Mouse (Mus musculus) liver, embryonic 16.5 days (tissue): Measurements from ENCODE around the gene Gba. TPM values are rescaled to one million over a fixed set of nuclear protein-coding genes. Genes with fewer than 3 reads are reported as not detected.
"Not testable (repeated sequence)": the region's sequence is repeated elsewhere in the genome, so short reads cannot be mapped to it uniquely, and the experiment has no call there.

ENCODE experiments used
- ATAC-seq: fragments of 200-750 bp; cut with Nextera tagmentation; 2 replicates; pipeline ENCODE4 v1.8.0; 2017; ENCODE audit warnings: low read depth, mild to moderate bottlenecking, moderate number of reproducible peaks, moderate library complexity
- H3K27ac ChIP-seq: fragments of 300-500 bp; sonication (generic); 2 replicates; pipeline ENCODE4 v1.5.1; 2014; ENCODE audit warnings: mild to moderate bottlenecking, low read length
- H3K27me3 ChIP-seq: fragments of 300-500 bp; sonication (generic); 2 replicates; pipeline ENCODE4 v1.6.1; 2014; ENCODE audit warnings: low read depth, low read length, mixed read lengths; ENCODE audit not compliant: control insufficient read depth, insufficient read depth
- H3K36me3 ChIP-seq: fragments of 300-500 bp; sonication (generic); 2 replicates; pipeline ENCODE4 v1.6.1; 2014; ENCODE audit warnings: mild to moderate bottlenecking; ENCODE audit not compliant: control insufficient read depth, insufficient read depth
- H3K4me1 ChIP-seq: fragments of 300-500 bp; sonication (generic); 2 replicates; pipeline ENCODE4 v1.6.1; 2014; ENCODE audit warnings: low read depth, low read length, mixed read lengths; ENCODE audit not compliant: control insufficient read depth
- H3K4me2 ChIP-seq: fragments of 300-500 bp; sonication (generic); 2 replicates; pipeline ENCODE4 v1.6.1; 2014; ENCODE audit warnings: low read depth, low read length, mixed read lengths
- H3K4me3 ChIP-seq: fragments of 300-500 bp; sonication (generic); 2 replicates; pipeline ENCODE4 v1.5.1; 2014; ENCODE audit warnings: low read depth, mild to moderate bottlenecking, low read length
- H3K9ac ChIP-seq: fragments of 300-500 bp; sonication (generic); 2 replicates; pipeline ENCODE4 v1.6.1; 2014; ENCODE audit warnings: low read depth, low read length
- H3K9me3 ChIP-seq: fragments of 300-500 bp; sonication (generic); replicated peaks from 2 replicates; pipeline ENCODE4 v1.6.1; 2016; ENCODE audit warnings: low read length; ENCODE audit not compliant: control insufficient read depth
- WGBS: fragments of 180-500 bp; shearing (Covaris S2); extraction: QIAGEN DNeasy Blood & Tissue Kit; methylation state at CpG from one replicate; pipeline ENCODE4 v1.1.7; 2014; ENCODE audit not compliant: insufficient replicate concordance; 5-methylcytosine and 5-hydroxymethylcytosine counted together
- polyA plus RNA-seq: library from polyadenylated mRNA; unstranded; fragments of >200 nt; fragmentation: Nextera tagmentation; extraction: Ambion mirVana; gene quantifications from 2 replicates; pipeline ENCODE4 v1.2.1, GENCODE M21; 2015

The Gba gene
- 27.5 and 28.0 TPM in 2 replicates for polyA plus RNA-seq

GRCm38 (mm10) chr3:89202253-89203141 lies at the start of gene Gba:
Gene Gba, plus strand, starts transcription at chr3:89202928.
- no peaks in the 10 kb centered on the region for H3K9me3 ChIP-seq
- H3K9ac ChIP-seq: peak within 1 kb of the TSS; percentile 71
- peak within 1 kb of the TSS; percentile 89 for H3K4me2 ChIP-seq
- H3K4me1 ChIP-seq: peaks cover 6% of the 10 kb centered on the region
- H3K27ac ChIP-seq: peak within 1 kb of the TSS; percentile 51; the same call in 1 of the 2 replicates
- H3K4me3 ChIP-seq: peak within 1 kb of the TSS; percentile 74
- peaks cover 9% of the 10 kb centered on the region for H3K36me3 ChIP-seq
- peak; percentile 85 for ATAC-seq
- H3K27me3 ChIP-seq: no peaks in the 10 kb centered on the region
- 20% methylated on average over 13 of the region's 13 CpGs for WGBS

- no peak overlapping the region for H3K27ac ChIP-seq
- 52% methylated on average over 8 of the region's 8 CpGs for WGBS
- no peak overlapping the region for H3K9ac ChIP-seq
- no peak for ATAC-seq
- peaks cover 20% of the 10 kb centered on the region for H3K4me1 ChIP-seq
- H3K4me3 ChIP-seq: no peak overlapping the region
- no peak overlapping the region for H3K4me2 ChIP-seq
- H3K36me3 ChIP-seq: no peaks in the 10 kb centered on the region
- H3K9me3 ChIP-seq: no peaks in the 10 kb centered on the region
- H3K27me3 ChIP-seq: peaks cover 25% of the 10 kb centered on the region
Measured at GRCm38 (mm10) chr3:89156951-89157350, 45.8 kb upstream of the Gba start.

GRCm38 (mm10) chr3:89158651-89159050 lies 44.1 kb upstream of the Gba start:
- WGBS: 16% methylated on average over 7 of the region's 7 CpGs
- no peak overlapping the region for H3K4me2 ChIP-seq
- H3K4me1 ChIP-seq: peaks cover 13% of the 10 kb centered on the region

GRCm38 (mm10) chr3:89159211-89159610 lies 43.5 kb upstream of the Gba start:
- Histone ChIP-seq H3K36me3 (no peaks in the 10 kb centered on the region), H3K4me3 (peak overlapping the region; percentile 66), H3K27ac (no peak overlapping the region), H3K9me3 (no peaks in the 10 kb centered on the region), H3K27me3 (peaks cover 25% of the 10 kb centered on the region), H3K4me2 (peak overlapping the region; percentile 99), H3K4me1 (peaks cover 18% of the 10 kb centered on the region), H3K9ac (no peak overlapping the region)
- ATAC-seq: peak; percentile 27; the same call in 1 of the 2 replicates
- under 1% methylated on average over 13 of the region's 13 CpGs for WGBS

More at GRCm38 (mm10) chr3:89158651-89159050, 44.1 kb upstream of the Gba start:
- Histone ChIP-seq H3K4me3 (no peak overlapping the region), H3K9me3 (no peaks in the 10 kb centered on the region), H3K27ac (no peak overlapping the region), H3K27me3 (peaks cover 25% of the 10 kb centered on the region), H3K36me3 (no peaks in the 10 kb centered on the region), H3K9ac (no peak overlapping the region)
- no peak for ATAC-seq

GRCm38 (mm10) chr3:89159616-89160344 lies 42.9 kb upstream of the Gba start, which contains the start of gene Hcn3:
Gene Hcn3, minus strand, starts transcription at chr3:89160196.
- Histone ChIP-seq H3K27me3 (peaks cover 25% of the 10 kb centered on the region), H3K27ac (no peak within 1 kb of the TSS), H3K4me2 (peak within 1 kb of the TSS; percentile 99), H3K4me1 (peaks cover 18% of the 10 kb centered on the region), H3K4me3 (peak within 1 kb of the TSS; percentile 66), H3K9ac (peak within 1 kb of the TSS; percentile 53), H3K36me3 (no peaks in the 10 kb centered on the region), H3K9me3 (no peaks in the 10 kb centered on the region)
- no peak; the same call in 1 of the 2 replicates for ATAC-seq
- under 1% methylated on average over 64 of the region's 66 CpGs for WGBS

GRCm38 (mm10) chr3:89161207-89161606 lies 41.5 kb upstream of the Gba start:
- not testable (repeated sequence) for H3K9me3 ChIP-seq, H3K36me3 ChIP-seq, ATAC-seq, H3K9ac ChIP-seq, H3K4me2 ChIP-seq, H3K27ac ChIP-seq, H3K4me3 ChIP-seq
- H3K4me1 ChIP-seq: peaks cover 28% of the 10 kb centered on the region
- H3K27me3 ChIP-seq: peaks cover 22% of the 10 kb centered on the region

- ATAC-seq: no peak
- peaks cover under 1% of the 10 kb centered on the region; the same call in 1 of the 2 replicates for H3K36me3 ChIP-seq
- H3K27me3 ChIP-seq: peaks cover 22% of the 10 kb centered on the region
- H3K4me2 ChIP-seq: no peak overlapping the region
- H3K4me3 ChIP-seq: no peak overlapping the region
- H3K9ac ChIP-seq: no peak overlapping the region
- H3K27ac ChIP-seq: no peak overlapping the region
- H3K9me3 ChIP-seq: no peaks in the 10 kb centered on the region
- WGBS: 72% methylated on average over 4 of the region's 4 CpGs
- H3K4me1 ChIP-seq: peaks cover 33% of the 10 kb centered on the region
Measured at GRCm38 (mm10) chr3:89161786-89162185, 40.9 kb upstream of the Gba start.

- no peak overlapping the region for H3K9ac ChIP-seq
- peaks cover 5% of the 10 kb centered on the region; the same call in 1 of the 2 replicates for H3K36me3 ChIP-seq
- H3K4me1 ChIP-seq: peaks cover 34% of the 10 kb centered on the region
- no peak overlapping the region for H3K27ac ChIP-seq
- WGBS: 60% methylated on average over 1 of the region's 1 CpGs
- ATAC-seq: no peak
- no peak overlapping the region for H3K4me2 ChIP-seq
- H3K4me3 ChIP-seq: no peak overlapping the region
- no peaks in the 10 kb centered on the region for H3K9me3 ChIP-seq
- peaks cover 19% of the 10 kb centered on the region for H3K27me3 ChIP-seq
Measured at GRCm38 (mm10) chr3:89163123-89163522, 39.6 kb upstream of the Gba start.
